Mouse (Mus musculus) liver, adult 2 months (tissue): ENCODE results near the gene Gtf2h4.

Experiments used
- CTCF ChIP-seq: fragments of 200-500 bp; IDR thresholded peaks from 2 replicates; pipeline ENCODE4 v1.5.1; 2011; ENCODE audit warnings: low read depth, low read length, control low read depth
- POLR2A ChIP-seq: fragments of 200-500 bp; IDR thresholded peaks from 2 replicates; pipeline ENCODE4 v1.6.1; 2011; ENCODE audit warnings: low read length, control low read depth; ENCODE audit not compliant: insufficient read depth; ENCODE audit errors: extremely low read depth

DNA sequence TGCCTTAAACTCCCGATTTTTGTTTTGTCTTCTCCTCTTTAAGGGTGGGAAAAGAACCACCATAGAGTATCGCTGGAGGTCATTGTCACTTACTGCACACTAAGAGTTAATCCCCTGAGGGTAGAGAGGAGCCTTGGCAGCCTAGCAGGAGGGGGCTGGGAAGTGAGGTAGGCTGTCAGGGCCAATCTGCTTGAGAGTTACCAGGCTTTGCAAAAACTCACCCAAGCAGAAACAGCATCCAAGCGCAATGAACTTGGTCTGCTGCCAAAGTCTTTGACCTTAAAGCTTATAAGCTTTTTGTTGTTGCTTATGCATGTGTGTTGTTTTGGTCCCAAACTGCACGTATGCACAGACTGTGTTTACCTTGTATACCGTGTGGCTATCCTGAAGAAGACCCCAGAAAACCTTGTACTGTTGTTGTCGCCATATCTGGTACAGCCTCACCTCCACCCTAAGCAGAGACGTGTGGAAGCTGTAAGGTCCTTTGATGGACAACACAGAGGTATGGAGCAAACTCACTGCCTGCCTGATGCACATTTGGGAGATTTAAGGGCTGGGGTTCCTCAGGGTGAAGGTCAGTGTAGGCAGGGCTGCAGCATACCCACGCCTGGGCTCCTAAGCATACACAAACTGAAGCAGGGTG lies 37.3 kb upstream of the Gtf2h4 start:
- TF ChIP-seq CTCF (no peak), POLR2A (no peak)
